Mouse (Mus musculus) midbrain, postnatal 0 days (tissue): Measurements from ENCODE around the gene Treml4. TPM values are rescaled to one million over a fixed set of nuclear protein-coding genes. Genes with fewer than 3 reads are reported as not detected.

Source experiments
- ATAC-seq: fragments of 200-750 bp; cut with Nextera tagmentation; 2 replicates; pipeline ENCODE4 v1.8.0; 2017; ENCODE audit warnings: moderate number of reproducible peaks, mild to moderate bottlenecking, moderate TSS enrichment, moderate library complexity; ENCODE audit not compliant: low FRiP score
- DNase-seq: peaks from one replicate; pipeline ENCODE4 v3.0.0-alpha.2; 2015; ENCODE audit warnings: low spot score
- H3K27ac ChIP-seq: fragments of 300-500 bp; sonication (generic); 2 replicates; pipeline ENCODE4 v1.5.1; 2014; ENCODE audit warnings: low read depth, mild to moderate bottlenecking, low read length, mixed read lengths
- H3K27me3 ChIP-seq: fragments of 300-500 bp; sonication (generic); 2 replicates; pipeline ENCODE4 v1.6.1; 2014; ENCODE audit warnings: low read length, control low read depth, mixed read lengths; ENCODE audit not compliant: insufficient read depth
- H3K36me3 ChIP-seq: fragments of 300-500 bp; sonication (generic); 2 replicates; pipeline ENCODE4 v1.6.1; 2014; ENCODE audit warnings: low read length, control low read depth, mixed read lengths; ENCODE audit not compliant: insufficient read depth
- H3K4me1 ChIP-seq: fragments of 300-500 bp; sonication (generic); 2 replicates; pipeline ENCODE4 v1.6.1; 2014; ENCODE audit warnings: mild to moderate bottlenecking, control low read depth, antibody characterized with exemption, low read length, mixed read lengths; ENCODE audit not compliant: insufficient read depth
- H3K4me2 ChIP-seq: fragments of 300-500 bp; sonication (generic); 2 replicates; pipeline ENCODE4 v1.6.1; 2014; ENCODE audit warnings: low read depth, mild to moderate bottlenecking, low read length, mixed read lengths; ENCODE audit not compliant: poor library complexity, severe bottlenecking
- H3K4me3 ChIP-seq: fragments of 300-500 bp; sonication (generic); 2 replicates; pipeline ENCODE4 v1.5.1; 2014; ENCODE audit warnings: low read depth, mild to moderate bottlenecking, low read length, moderate library complexity
- H3K9ac ChIP-seq: fragments of 300-500 bp; sonication (generic); replicated peaks from 2 replicates; pipeline ENCODE4 v1.6.1; 2014; ENCODE audit warnings: mild to moderate bottlenecking, low read length, moderate library complexity, mixed read lengths; ENCODE audit not compliant: poor library complexity, severe bottlenecking
- H3K9me3 ChIP-seq: fragments of 300-500 bp; sonication (generic); 2 replicates; pipeline ENCODE4 v1.6.1; 2016; ENCODE audit warnings: low read length, control low read depth
- CTCF ChIP-seq: IDR thresholded peaks from 2 replicates; pipeline ENCODE4 v1.5.1; 2016; ENCODE audit warnings: antibody characterized with exemption, mild to moderate bottlenecking
- WGBS: fragments of 180-500 bp; shearing (Covaris S2); extraction: QIAGEN DNeasy Blood & Tissue Kit; methylation state at CpG from one replicate; pipeline ENCODE4 v1.1.7; 2014; 5-methylcytosine and 5-hydroxymethylcytosine counted together
- polyA plus RNA-seq: library from polyadenylated mRNA; unstranded; fragments of >200 nt; fragmentation: Nextera tagmentation; extraction: Ambion mirVana; gene quantifications from 2 replicates; pipeline ENCODE4 v1.2.1, GENCODE M21; 2015
- total RNA-seq: library from RNA; depleted of rRNA; stranded (reverse); fragments of >200 nt; gene quantifications from 2 replicates; pipeline ENCODE4 v1.2.3, GENCODE M21; 2014

Treml4 gene
- total and polyA plus RNA-seq, 2 experiments from 2014 or later, result 0.22 to 0.27 TPM

DNA sequence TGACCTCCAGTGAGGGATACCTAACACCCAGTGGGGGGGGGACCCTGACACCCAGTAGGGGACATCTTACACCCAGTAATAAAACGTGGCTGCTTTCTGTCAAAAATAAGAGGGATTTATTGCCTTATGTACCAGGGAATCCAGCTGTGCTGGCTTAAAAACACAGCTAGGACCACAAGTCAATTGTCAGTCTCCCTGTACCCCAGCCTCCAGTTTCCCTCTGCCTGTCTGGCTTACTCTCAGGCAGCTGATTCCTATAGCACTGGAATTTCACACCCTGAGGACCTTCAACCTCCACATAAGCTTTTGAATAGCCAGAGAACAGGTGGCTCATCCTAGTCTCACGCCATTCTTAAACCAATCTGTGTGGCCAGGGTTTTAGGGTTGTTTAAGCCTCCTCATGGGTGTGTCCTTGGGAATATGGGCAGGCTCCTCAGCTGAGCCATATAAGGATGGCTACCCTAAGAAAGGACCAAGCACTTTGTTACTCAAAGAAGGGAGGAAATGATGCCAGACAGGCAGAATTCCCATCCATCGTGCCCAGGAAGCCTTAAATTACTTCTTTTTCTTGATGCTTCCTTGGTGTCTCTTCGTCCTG is 28.2 kb upstream of the Treml4 start:
- H3K9ac ChIP-seq, result no peak overlapping the region
- H3K27ac ChIP-seq, result no peak overlapping the region
- H3K4me2 ChIP-seq, result no peak overlapping the region
- no peaks in the 10 kb centered on the region for H3K27me3 ChIP-seq
- TF ChIP-seq CTCF, result no peak
- WGBS, result 68% methylated on average over 4 of the region's 4 CpGs
- ATAC-seq, result no peak
- no peak for DNase-seq
- H3K36me3 ChIP-seq, result no peaks in the 10 kb centered on the region
- H3K4me3 ChIP-seq, result no peak overlapping the region
- no peaks in the 10 kb centered on the region for H3K4me1 ChIP-seq
- H3K9me3 ChIP-seq, result peaks cover 6% of the 10 kb centered on the region

DNA sequence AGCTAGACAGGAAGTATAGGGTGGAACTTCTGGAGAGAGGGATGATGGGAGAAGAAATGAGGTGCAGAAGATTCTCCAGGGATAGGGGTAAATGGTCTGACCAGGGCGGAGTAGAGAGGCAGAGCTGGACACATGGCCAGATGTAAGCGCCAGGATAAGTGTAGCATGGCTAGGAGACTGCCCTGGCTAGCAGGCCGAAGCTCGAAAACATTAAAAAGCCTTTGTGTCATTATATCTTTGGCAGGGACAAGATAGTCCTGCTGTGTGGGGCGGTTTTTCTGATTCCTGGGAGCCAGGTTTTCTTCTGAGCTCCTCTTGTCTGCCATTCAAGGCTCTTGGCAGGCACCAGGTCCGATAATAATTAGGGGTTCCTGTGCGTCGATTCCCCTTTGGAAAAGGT is 26.5 kb upstream of the Treml4 start:
- Histone ChIP-seq H3K9ac (no peak overlapping the region), H3K4me1 (no peaks in the 10 kb centered on the region), H3K4me3 (no peak overlapping the region), H3K27ac (no peak overlapping the region), H3K27me3 (no peaks in the 10 kb centered on the region), H3K4me2 (no peak overlapping the region), H3K9me3 (peaks cover 6% of the 10 kb centered on the region), H3K36me3 (no peaks in the 10 kb centered on the region)
- WGBS, result 88% methylated on average over 8 of the region's 8 CpGs
- ATAC-seq (no peak), DNase-seq (no peak)
- no peak for TF ChIP-seq CTCF

DNA sequence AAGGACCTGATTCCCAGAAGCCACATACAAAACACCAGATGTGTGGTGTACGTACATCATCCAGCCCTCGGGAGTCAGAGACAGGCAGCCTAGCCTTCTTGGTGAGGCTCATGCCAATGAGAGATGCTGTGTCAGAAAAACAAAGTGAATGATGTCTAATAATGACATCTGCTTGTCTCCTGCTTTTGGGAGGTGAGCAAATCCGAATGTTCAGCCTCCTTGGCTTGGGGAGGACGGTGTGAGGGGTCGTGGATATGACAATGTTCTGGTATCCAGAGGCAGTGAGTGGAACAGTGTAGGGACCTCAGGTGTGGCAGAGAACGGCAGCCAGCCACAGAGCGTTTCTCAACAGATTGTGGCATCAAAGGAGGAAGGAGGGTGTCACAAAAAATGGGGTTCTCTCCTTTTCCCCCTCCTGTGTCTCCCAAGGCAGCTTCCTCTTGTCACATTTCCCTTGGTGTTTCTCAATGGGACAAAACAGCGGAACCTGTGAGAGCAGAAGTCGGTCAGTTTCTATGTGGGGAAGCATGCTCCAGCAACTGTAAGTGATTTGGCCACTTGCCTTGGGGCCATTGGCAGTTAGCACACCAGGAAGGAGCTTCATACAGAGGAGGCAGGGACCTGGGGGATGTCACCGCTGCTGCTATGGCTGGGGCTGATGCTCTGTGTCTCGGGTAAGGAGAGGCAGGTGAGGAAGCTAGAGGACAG is 16.7 kb upstream of the Treml4 start, which contains the start of gene Trem3:
Trem3 (plus strand) TSS at position 557 of the 708 bp plus-strand sequence.
- ATAC-seq, result no peak
- DNase-seq, result peak; percentile 3
- H3K27ac ChIP-seq, result no peak within 1 kb of the TSS
- no peaks in the 10 kb centered on the region for H3K27me3 ChIP-seq
- 83% methylated on average over 11 of the region's 11 CpGs for WGBS
- H3K4me3 ChIP-seq, result no peak within 1 kb of the TSS
- no peaks in the 10 kb centered on the region for H3K4me1 ChIP-seq
- no peak within 1 kb of the TSS for H3K9ac ChIP-seq
- no peaks in the 10 kb centered on the region for H3K36me3 ChIP-seq
- TF ChIP-seq CTCF, result no peak
- H3K9me3 ChIP-seq, result peaks cover 3% of the 10 kb centered on the region; the same call in 1 of the 2 replicates
- H3K4me2 ChIP-seq, result no peak within 1 kb of the TSS

DNA sequence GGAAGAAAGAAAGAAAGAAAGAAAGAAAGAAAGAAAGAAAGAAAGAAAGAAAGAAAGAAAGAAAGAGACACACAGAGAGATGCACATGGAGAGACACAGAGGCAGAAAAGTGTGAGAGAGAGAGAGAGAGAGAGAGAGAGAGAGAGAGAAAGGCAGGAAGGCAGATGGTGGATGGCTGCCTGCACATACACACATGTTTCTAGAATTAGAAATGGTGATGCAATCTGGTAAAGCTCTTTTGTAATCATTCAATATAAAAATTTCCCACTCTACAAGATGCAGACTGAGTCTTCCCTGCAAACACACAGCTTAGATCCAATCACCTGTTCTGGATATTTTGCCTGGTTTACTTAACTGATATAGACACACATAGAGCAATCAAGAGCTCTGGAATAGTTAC is 15.1 kb upstream of the Treml4 start:
- Histone ChIP-seq H3K9me3 (peaks cover 3% of the 10 kb centered on the region; the same call in 1 of the 2 replicates), H3K27me3 (no peaks in the 10 kb centered on the region), H3K27ac (no peak overlapping the region), H3K4me3 (no peak overlapping the region), H3K4me2 (no peak overlapping the region), H3K4me1 (no peaks in the 10 kb centered on the region), H3K36me3 (no peaks in the 10 kb centered on the region), H3K9ac (no peak overlapping the region)
- no peak for TF ChIP-seq CTCF
- DNase-seq (no peak), ATAC-seq (no peak)

DNA sequence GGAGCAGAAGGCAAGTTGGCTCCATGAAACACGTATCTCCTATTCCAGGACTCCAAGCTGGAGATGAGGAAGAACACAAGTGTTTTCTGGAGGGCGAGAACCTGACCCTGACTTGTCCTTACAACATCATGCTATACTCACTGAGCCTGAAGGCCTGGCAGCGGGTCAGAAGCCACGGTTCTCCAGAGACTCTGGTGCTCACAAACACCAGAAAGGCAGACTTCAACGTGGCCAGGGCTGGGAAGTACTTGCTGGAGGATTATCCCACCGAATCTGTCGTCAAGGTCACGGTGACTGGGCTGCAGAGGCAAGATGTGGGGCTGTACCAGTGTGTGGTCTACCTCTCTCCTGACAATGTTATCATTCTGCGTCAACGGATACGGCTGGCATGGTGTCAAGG is 14.6 kb upstream of the Treml4 start:
- Histone ChIP-seq H3K36me3 (no peaks in the 10 kb centered on the region), H3K4me2 (no peak overlapping the region), H3K9ac (no peak overlapping the region), H3K9me3 (peaks cover 3% of the 10 kb centered on the region; the same call in 1 of the 2 replicates), H3K4me1 (no peaks in the 10 kb centered on the region), H3K4me3 (no peak overlapping the region), H3K27ac (no peak overlapping the region), H3K27me3 (no peaks in the 10 kb centered on the region)
- 82% methylated on average over 11 of the region's 11 CpGs for WGBS
- ATAC-seq (no peak), DNase-seq (no peak)
- no peak for TF ChIP-seq CTCF

DNA sequence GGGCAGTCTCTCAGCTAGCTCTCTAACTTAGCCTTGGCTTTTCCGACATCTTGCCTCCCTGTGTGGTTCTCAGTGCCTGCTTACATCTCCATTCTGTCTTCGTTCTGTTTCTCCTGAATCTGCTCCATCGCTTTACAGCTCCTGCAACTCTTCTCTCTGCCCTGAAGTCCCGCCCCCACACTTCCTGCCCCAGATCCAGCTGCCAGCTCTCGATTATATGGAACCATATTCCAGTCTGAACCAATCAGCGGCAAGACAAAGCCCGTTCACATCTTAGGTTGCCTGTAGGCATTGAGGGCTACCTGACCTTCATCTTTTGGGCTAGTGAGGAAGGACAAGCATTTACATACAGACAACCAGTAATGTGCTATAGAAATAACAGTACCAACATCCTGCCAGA is 13.5 kb upstream of the Treml4 start:
- WGBS, result 92% methylated on average over 7 of the region's 7 CpGs
- Histone ChIP-seq H3K27me3 (no peaks in the 10 kb centered on the region), H3K4me1 (no peaks in the 10 kb centered on the region), H3K27ac (no peak overlapping the region), H3K9ac (no peak overlapping the region), H3K4me2 (no peak overlapping the region), H3K4me3 (no peak overlapping the region), H3K9me3 (peaks cover 3% of the 10 kb centered on the region; the same call in 1 of the 2 replicates), H3K36me3 (no peaks in the 10 kb centered on the region)
- DNase-seq, result no peak
- no peak for TF ChIP-seq CTCF
- no peak for ATAC-seq
